Mouse (Mus musculus) heart, postnatal 0 days (tissue): Measurements from ENCODE around the gene Gm26938.

Experiments
- CTCF ChIP-seq: IDR thresholded peaks from 2 replicates; pipeline ENCODE4 v1.5.1; 2016; ENCODE audit warnings: antibody characterized with exemption, control low read depth, low read depth
- EP300 ChIP-seq: IDR thresholded peaks from 2 replicates; pipeline ENCODE4 v1.6.1; 2016; ENCODE audit warnings: antibody characterized with exemption, low read depth

DNA sequence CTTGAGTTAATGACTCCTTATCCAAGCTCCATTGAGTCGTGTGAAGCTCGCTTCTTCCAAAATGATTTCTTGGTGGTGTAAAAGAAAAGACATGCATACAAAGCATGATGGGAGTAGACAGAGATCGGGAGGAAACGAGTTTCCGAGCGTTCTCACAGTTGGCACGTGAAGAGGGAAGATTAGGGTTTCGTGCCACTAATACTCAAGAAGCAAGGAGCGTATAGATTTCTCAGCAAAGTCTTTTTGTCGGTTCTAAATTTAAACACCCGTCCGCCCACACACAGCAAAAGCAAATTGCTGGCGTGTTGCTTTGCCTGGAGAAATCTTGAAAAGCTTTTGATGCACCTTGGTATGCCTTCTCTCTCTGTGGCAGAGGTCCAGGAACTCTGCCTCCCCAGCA is 3.2 kb upstream of the Gm26938 start:
- TF ChIP-seq CTCF (no peak), EP300 (no peak)
